Mouse (Mus musculus): ENCODE data around the gene Olfr298. TPM values are rescaled to one million over a fixed set of nuclear protein-coding genes. Genes with fewer than 3 reads are reported as not detected.

The Olfr298 gene
- not detected for total RNA-seq (2023)

DNA sequence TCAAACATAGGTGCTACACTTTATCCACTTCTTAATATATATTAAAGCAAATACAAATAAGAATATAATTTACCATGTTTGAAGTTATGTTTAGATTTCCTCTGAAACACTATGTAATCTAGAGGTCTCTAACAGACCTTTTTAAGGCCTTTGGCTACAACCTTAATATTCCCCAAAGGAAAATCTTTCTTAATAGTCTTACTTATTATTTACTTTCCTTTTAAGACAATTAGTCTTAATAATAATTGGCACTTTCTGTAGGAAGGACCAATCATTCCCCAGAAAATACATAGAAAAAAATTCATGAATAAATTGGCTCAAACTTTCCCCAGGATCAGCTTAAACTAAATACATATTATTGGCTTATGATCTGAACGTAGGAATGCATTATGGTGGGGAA lies at the start of gene Olfr298:
Olfr298 (minus strand) TSS at position 101 of the 400 bp plus-strand sequence.

DNA sequence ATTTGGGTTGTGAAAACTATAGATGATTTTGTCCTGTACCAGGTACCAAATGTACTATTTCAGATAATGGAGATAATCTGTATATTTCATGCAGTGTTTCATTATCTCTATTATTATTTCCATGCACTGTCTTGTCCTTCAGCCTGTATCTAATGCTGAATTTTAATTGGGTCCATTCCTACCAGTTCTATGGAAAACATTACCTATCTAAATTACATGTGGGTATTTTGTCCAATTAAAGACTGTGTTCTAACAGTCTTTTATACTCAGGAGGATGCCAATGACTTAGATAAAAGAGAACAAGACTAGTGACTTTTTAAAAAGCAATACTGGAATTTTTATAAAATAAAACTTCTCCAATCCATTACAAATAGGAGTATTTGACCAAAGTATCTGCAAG lies 27.4 kb upstream of the Olfr298 start, which contains the start of gene Olfr297:
Olfr297 (plus strand) TSS at position 301 of the 400 bp plus-strand sequence.

DNA sequence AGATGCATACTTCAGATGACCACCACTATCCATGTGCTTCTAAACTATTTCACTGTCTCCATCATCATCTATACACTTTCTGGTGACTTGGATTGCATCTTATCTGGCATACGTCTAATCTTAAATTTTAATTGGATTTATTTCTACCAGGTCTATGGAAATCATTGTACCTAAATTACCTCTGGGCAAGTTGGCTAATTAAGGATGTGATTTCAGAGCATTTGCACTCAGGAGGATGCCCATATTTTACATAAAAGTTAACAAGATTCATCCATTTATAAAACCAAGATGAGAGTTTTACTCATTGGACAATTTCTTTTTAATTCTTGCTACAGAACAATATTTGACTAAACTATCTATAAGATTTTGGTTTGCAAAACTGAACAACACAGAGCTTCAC lies 32.7 kb downstream of the Olfr298 start, which contains the start of gene Olfr299:
Olfr299 (plus strand) TSS at position 301 of the 400 bp plus-strand sequence.

Other genes starting within 250 kb of the Olfr298 start
- not detected for gene Vmn2r76, start 246.2 kb downstream of the Olfr298 start, total RNA-seq (2023)
- not detected for gene Olfr310, start 215.3 kb downstream of the Olfr298 start, total RNA-seq (2023)
- not detected for gene Olfr309, start 178.8 kb downstream of the Olfr298 start, total RNA-seq (2023)
- gene Olfr308, start 166.9 kb downstream of the Olfr298 start, total RNA-seq (2023): not detected
- gene Olfr307, start 154.9 kb downstream of the Olfr298 start, total RNA-seq (2023): not detected
- not detected for gene Olfr305, start 125.6 kb downstream of the Olfr298 start, total RNA-seq (2023)
- gene Olfr304, start 105.8 kb downstream of the Olfr298 start, total RNA-seq (2023): not detected
- gene Olfr303, start 94.7 kb downstream of the Olfr298 start, total RNA-seq (2023): not detected
- gene Olfr301, start 88.6 kb downstream of the Olfr298 start, total RNA-seq (2023): not detected
- gene Olfr299, start 32.6 kb downstream of the Olfr298 start, total RNA-seq (2023): not detected
- gene Olfr297, start 27.5 kb upstream of the Olfr298 start, total RNA-seq (2023): not detected
- not detected for gene Olfr295, start 91.4 kb upstream of the Olfr298 start, total RNA-seq (2023)
- not detected for gene Olfr294, start 124.2 kb upstream of the Olfr298 start, total RNA-seq (2023)
- not detected for gene Olfr293, start 156.6 kb upstream of the Olfr298 start, total RNA-seq (2023)
- gene Olfr292, start 195.8 kb upstream of the Olfr298 start, total RNA-seq (2023): not detected

All from CD4-positive naive resting alpha-beta T cell, adult 57 days (primary cell).